Mouse (Mus musculus) erythroid progenitor cell, adult 5-6 weeks (primary cell): ENCODE results near the gene Ier3. TPM values are rescaled to one million over a fixed set of nuclear protein-coding genes. Genes with fewer than 3 reads are reported as not detected.
"Not testable (repeated sequence)": the region's sequence is repeated elsewhere in the genome, so short reads cannot be mapped to it uniquely, and the experiment has no call there.

Source experiments
- ATAC-seq: replicated peaks from 2 replicates; pipeline ENCODE4 v1.8.0; 2016; ENCODE audit warnings: moderate number of reproducible peaks, mild to moderate bottlenecking, moderate TSS enrichment, inconsistent platforms; ENCODE audit not compliant: poor library complexity, low FRiP score, severe bottlenecking
- total RNA-seq, 2 experiments: library from RNA; stranded (forward) in 1 of 2; stranded (reverse) in 1 of 2; fragments of 150-400 nt in 1 of 2; fragments of 186-747, 209-891 nt in 1 of 2; gene quantifications; 2 replicates each; pipeline versions ENCODE4 v1.2.3 to v1.2.4; 2015 to 2017; ENCODE audit warnings: low replicate concordance in 2 of 2

Gene Ier3
- total RNA-seq, 2 experiments from 2014 or later = 3.8 to 4.0 TPM

DNA sequence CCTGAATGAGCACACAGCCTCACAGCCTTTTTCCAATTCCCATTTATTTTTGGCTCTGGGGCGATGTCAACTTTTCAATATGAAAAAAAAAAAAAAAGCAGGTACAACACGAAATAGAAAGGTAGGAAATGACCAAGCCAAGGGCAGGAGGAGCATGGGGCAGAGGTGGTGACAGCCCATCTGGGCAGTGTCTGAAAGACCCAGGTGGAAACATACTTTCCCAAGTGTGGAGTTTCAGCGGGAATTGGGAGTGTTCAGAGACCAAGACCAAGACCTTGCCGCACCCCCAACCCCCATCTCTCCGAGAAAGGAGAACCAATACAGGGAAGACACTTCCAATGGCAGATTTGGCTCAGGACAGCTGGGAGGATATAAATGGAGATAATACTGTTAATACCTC, 12.4 kb downstream of the Ier3 start:
- ATAC-seq = no peak

DNA sequence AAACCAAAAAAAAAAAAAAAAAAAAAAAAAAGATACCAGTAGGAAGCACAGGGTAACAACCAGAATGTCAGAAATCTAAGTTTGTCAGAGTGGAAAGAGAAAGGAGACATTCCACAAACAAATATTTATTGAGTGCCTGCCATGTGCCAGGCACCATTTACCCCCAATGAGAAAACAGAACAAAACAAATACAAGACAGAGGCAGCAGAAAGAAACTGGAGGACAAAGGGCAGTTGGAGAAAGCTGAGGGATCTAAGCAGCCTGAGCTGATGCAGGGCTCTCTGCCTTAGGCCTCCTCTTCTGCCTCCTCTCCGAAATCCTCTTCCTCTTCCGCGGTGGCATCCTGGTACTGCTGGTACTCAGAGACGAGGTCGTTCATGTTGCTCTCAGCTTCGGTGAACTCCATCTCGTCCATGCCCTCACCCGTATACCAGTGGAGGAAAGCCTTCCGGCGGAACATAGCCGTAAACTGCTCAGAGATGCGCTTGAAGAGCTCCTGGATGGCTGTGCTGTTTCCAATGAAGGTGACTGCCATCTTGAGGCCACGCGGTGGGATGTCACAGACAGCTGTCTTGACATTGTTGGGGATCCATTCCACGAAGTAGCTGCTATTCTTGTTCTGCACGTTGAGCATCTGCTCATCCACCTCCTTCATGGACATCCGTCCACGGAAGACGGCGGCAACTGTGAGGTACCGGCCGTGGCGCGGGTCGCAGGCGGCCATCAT, 13.4 kb downstream of the Ier3 start:
- ATAC-seq = no peak

DNA sequence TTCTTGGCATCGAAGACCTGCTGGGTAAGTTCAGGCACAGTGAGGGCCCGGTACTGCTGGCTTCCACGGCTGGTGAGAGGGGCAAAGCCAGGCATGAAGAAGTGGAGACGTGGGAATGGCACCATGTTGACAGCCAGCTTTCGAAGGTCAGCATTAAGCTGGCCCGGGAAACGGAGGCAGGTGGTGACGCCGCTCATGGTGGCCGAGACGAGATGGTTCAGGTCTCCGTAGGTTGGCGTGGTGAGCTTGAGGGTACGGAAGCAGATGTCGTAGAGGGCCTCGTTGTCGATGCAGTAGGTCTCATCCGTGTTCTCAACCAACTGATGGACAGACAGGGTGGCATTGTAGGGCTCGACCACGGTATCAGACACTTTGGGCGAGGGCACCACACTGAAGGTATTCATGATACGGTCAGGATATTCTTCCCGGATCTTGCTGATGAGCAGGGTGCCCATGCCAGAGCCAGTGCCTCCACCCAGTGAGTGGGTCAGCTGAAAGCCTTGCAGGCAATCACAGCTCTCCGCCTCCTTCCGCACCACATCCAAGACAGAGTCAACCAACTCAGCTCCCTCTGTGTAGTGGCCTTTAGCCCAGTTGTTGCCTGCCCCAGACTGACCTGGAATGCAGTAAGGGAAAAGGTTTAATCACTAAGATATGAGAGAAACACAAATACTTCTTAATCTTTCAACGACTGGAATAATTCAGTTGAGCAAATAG, 14.1 kb downstream of the Ier3 start:
- ATAC-seq = no peak

DNA sequence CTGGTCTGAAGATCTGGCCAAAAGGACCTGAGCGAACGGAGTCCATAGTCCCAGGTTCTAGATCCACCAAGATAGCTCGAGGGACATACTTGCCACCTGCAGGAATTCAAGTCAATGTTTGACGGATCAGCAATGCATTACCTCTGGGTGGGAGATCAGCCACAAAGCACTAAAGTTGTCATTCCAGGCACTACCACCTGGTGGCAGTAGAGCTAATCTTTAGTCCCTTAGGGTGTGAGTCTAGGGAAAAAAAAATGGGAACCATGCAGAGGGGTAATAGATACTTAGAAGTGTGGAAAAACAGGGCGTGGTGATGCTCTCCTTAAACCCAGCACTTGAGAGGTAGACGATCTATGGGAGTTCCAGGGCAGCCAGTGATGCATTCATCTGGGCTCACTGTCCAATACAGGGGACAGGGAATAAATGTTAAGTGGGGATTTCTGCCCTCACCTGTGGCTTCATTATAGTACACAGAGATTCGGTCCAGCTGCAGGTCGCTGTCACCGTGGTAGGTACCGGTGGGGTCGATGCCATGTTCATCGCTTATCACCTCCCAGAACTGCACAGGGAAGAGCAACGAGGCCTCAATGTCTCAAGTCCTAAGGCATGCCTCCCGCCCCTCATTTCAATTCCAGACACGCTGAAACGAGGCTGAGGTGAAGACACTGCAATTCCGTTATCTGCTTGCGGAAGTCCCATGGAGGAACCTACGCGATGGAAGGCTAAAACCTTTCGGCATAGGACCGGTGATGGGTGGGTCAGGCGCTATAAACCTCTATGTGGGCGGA, 14.9 kb downstream of the Ier3 start:
- peak; percentile 32; the same call in 1 of the 2 replicates for ATAC-seq

DNA sequence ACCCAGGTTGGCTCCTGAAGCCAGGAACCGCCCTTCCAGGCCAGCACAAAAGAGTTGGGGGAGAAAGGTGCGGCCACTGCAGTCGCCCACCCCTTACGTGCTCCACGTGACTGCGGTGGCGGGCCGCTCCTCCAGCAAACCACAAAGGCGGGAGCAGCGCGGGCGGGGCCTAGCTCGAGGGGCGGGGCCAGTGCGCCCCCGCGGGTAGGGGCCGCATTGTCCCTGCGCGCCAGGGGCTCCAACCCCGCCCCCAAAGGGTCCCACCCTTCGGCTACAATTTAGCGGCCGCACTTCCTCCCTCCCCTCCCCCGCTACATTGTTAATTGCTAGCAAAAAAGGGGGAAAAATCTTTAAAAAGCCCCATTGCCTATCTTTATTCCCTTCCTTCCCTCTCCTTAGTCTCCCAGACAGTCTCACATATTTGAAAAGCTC, 15.5 kb downstream of the Ier3 start:
- ATAC-seq = 0 out of 2 replicates have a peak, but pooled peaks have one; percentile 26

DNA sequence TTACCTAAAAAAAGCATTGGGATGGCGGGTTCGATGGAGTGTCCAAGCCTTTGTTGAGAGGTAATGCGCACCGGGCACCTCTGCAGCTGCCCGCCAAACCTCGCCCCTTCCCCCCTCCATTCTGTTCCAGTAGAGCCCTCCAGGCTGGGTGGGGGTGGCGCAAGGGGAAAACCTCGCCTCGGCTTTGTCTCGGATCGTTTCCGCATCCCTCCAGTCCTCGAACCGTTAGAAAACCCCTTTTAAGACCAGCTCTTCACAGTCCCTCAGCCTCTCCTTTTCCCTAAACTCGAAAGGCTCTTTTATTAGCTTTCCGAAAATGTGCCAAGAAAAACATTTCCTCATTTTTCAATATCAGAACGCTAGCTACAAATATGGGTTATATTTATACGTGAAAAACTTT, 16.0 kb downstream of the Ier3 start:
- ATAC-seq = no peak

DNA sequence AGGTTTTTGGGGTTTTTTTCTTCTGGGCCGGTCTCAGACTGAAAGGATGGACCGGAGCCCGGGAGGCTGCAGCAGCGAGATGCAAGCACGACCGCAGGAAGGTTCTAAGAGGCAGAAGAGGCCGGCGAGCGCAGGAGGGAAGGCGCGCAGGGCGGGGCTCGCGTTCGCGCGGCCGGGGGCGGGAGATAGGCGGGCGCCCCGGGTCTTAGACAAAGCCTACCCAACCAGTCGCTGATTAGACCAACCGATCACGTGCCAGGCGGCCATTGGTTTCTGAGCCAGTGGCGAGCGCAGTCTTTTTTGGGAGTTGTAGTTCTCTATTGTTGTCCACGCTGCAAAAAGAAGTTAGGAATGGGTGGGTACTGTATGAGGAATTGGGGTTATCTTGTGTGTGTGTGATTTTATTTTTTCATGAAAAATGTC, 16.6 kb downstream of the Ier3 start, which contains the start of gene Tubb5:
Gene Tubb5, minus strand, starts transcription at position 185 of the 423 bp plus-strand sequence.
- peak; percentile 62 for ATAC-seq

DNA sequence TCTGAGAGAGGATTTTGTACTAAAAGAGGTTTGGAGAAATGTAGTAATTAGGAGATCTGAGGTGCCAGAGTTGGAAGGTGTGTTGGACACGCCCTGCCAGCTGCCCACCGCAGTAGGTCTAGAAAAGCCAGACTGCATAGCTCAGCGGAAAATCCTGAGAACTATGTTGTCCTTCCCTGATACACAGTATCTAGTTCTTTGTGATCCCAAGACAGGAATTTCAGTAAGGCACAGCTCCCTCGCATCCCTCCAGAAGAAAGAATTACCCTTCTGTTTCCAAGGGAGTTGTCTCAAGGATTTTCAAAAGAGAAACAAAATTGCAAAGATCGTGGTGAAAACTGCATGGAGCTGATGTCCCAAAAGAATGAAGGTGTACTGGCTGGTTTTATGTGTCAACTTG, 17.1 kb downstream of the Ier3 start:
- no peak for ATAC-seq

DNA sequence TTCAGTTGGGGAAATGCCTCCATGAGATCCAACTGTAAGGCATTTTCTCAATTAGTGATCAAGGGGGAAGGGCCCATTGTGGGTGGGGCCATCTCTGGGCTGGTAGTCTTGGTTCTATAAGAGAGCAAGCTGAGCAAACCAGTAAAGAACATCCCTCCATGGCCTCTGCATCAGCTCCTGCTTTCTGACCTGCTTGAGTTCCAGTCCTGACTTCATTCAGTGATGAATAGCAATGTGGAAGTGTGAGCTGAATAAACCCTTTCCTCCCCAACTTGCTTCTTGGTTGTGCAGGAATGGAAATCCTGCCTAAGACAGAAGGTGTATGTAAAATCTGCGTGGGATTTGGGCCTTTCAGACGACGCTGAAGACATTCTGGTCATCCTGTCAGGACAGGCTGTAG, 17.5 kb downstream of the Ier3 start:
- not testable (repeated sequence) for ATAC-seq

DNA sequence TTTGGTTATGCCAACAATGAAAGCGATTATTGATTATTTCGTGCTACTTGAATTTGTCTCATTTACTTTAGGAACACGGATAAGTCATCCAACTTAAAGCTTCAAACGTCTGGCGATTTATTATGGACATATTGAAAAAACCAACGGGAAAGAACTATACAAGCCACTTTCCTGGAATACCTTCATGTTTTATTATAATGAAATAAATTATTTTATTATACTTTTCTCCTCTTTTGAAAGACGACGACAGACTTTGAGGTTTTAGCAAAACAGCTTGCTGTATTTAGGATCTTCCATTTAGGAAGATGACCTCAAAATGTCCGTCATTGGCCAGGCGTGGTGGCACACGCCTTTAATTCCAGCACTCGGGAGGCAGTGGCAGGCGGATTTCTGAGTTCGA, 19.1 kb downstream of the Ier3 start:
- ATAC-seq = no peak

DNA sequence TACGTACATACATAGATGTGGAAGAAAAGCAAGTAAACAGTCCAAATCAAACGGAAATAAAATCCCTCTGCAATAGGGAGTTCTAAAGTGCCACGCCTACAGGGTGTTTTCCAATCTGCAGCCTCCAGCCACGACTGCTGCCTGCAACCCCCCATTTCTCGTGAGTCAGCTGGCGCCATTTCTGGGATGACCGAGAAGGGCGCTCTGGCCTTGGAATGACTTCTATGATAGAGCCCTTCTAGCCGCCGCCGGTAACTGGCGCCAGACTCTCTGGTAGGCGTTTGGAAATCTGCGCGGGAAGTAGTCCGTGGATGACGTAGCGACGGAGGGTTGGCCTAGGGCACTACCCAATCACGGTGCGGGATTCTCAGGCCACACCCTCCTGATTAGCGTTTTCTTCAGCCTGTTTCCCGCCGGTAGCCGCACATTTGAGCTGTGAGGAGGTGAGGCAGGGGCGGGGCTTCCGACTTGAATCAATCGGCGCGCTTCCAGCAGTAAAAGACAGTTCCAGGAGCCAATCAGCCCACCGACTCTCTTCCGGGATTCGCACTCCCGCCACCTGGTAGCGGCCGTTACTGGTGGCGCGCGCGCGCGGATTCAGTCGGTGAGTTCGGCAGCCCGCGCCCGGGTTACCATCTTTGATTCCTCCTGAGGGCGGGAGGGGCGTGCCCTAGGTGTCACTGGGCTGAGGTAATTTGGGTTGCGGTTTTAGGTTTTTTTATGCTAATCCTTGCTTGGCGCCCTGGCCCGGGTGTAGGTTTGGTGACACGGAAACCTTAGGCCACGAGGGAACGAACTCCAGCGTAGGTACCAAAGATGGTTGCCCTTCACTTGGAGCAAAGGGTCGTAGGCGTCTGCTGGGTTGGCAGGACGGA, 19.8 kb downstream of the Ier3 start, which contains the start of gene Mdc1:
Gene Mdc1, plus strand, starts transcription at position 440 of the 875 bp plus-strand sequence.
- ATAC-seq = peak; percentile 80

DNA sequence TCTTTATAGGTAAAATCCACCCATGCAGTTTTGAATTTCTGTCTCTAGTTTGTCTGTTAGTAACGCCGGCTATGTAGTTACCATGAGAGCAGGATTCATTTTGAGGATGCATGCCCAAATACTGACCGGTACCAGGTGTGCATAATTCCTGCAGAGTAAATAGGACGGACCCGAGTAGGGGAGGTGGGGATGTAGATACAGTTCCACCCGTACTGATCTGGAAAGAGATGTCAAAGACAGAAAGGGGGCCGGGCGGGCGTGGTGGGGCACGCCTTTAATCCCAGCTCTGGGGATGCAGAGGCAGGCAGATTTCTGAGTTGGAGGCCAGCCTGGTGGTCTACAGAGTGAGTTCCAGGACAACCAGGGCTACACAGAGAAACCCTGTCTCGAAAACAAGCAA, 20.5 kb downstream of the Ier3 start:
- no peak for ATAC-seq

DNA sequence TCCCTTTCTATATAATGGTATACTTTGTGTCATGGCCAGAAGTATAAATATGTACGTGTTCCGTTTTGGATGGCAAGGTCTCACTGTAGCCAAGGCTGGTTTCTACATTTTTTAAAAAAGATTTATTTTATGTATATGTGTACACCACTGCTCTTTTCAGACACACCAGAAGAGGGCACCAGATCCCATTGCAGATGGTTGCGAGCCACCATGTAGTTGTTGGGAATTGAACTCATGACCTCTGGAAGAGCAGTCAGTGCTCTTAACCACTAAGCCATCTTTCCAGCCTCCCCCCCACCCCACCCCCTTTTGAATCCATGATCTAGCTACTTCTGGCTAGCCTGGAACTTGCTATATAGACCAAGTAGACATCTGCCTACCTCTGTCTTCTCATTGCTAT, 22.0 kb downstream of the Ier3 start:
- ATAC-seq = no peak

DNA sequence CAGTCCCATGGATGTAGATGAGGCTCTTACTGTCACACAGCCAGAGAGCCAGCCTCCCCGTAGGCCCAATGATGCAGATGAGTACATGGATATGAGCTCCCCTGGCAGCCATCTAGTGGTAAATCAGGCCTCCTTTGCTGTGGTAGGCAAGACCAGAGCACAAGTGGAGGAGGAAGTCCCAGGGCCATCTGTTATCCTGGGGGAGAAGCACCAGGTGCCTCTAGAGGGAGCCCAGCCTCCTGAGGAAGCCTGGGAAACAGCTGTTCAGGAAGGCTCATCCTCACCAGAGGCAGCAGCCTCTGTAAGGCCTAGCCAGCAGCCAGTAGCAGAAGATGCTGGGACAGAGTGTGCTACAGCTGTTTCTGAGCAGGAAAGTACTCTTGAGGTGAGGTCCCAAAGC, 26.6 kb downstream of the Ier3 start:
- no peak for ATAC-seq

DNA sequence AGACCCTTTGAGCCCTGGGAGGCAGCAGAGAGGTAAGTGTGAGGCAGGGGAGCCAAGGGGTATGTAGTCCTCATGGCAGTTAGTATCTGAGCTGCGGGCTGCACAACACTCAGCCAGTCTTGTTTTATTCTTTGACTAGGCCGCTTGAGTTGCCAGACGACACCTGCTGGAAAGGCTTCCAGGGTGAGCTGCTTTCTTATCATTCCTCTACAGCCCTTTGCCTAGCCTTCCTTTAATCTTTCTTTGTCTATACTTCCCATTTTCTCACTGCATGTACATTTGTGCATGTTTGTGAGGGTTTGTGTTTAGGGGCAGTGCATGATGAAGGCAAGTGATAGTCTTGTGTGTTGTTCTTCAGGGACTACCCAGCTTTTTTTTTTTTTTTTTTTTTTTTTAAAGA, 29.5 kb downstream of the Ier3 start:
- ATAC-seq = peak; percentile 76

DNA sequence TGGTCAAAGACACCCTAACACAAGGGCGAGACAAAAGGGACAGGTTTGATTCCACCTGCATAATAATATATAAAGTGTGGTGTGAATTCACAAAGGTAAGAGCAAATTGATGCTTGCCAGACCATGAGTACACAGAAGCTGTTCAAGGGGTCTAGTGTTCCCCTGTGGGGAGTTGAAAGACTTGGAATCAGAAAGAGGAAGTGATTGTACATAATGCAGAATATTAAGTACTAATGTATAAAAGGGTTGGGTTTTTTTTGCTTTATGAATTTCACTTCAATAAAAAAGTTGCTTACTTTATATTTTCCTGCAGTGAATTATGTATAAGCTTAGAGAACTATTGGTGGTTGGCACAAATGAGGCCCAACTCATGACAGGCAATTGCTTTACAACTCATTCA, 37.9 kb downstream of the Ier3 start:
- ATAC-seq = no peak

DNA sequence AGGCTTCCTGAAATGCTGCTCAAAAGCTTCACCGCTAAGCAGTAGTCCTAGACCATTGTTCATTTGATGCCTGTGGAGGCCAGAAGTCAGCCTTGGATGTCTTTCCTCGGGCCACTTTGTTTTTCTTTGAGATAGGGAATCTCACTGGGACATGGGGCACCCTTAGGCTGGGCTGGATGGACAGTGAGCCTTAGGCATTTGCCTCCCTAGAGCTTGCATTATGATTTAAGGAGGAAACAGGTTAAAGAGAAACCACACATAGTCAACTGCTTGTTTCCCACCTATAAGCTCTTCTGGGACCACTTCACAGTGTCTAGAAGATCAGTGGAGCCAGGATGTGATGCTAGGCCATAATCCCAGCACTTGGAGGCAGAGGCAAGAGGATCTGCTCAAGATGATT, 38.4 kb downstream of the Ier3 start:
- no peak for ATAC-seq

DNA sequence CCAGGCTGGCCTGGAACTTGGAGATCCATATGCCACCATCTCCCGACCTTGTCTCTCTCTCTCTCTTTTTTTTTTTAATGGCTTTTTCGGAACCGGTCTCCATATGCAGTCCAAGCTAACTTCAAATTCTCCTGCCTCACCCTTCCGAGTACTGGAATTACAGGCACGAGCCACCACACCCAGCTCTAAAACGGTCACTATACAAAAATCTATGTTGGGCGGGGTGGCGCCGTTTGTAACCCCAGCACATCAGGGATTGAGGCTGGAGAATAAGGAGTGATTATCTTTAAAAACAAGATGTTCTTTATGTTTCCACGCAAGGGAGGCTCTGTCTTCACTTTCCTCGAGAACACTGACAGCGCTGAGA, 39.3 kb downstream of the Ier3 start:
- peak; percentile 58 for ATAC-seq

DNA sequence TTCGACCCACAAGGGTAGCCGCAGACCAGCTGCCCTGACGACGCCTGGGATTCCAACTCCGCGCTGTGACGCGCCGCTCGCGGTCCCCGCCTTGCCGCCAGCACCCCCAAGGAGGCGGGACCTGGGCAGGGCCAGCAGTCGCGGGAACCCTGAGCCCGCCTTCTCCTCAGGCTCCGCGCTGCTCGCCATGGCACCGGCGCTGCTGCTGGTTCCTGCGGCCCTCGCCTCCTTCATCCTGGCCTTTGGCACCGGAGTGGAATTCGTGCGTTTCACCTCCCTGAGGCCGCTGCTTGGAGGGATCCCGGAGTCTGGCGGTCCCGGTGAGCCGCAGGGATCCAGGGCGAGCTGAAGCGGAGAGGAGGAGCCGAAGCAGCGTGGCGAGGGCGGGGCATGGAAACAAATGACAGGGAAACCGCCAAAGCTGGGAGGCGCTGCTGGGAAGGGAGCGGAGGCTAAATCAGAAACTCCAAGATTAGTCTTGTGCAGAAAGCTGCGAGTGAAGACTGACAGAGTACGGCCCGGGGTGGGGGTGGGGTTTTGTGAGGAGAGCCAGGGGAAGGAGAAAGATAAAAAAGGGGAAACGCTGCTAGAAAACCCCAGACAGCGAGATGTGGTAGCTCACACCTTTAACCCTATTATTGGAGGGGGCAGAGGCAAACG, 39.8 kb downstream of the Ier3 start, which contains the start of gene Nrm:
Gene Nrm, plus strand, starts transcription at position 121 of the 660 bp plus-strand sequence.
- ATAC-seq = peak; percentile 96
